Mouse (Mus musculus) neural tube, embryonic 10.5 days (tissue): Measurements from ENCODE around the gene Notum.

Experiments used
- DNase-seq: peaks from one replicate; pipeline ENCODE4 v3.0.0-alpha.2; 2017; ENCODE audit warnings: low spot score; ENCODE audit errors: extremely low spot score

Notum gene

GRCm38 (mm10) chr11:120661076-120661460, at the start of gene Notum:
Notum (minus strand) TSS chr11:120661175.
- peak; percentile 54 for DNase-seq

GRCm38 (mm10) chr11:120710672-120711071, 49.7 kb upstream of the Notum start:
- peak; percentile 40 for DNase-seq

DNA sequence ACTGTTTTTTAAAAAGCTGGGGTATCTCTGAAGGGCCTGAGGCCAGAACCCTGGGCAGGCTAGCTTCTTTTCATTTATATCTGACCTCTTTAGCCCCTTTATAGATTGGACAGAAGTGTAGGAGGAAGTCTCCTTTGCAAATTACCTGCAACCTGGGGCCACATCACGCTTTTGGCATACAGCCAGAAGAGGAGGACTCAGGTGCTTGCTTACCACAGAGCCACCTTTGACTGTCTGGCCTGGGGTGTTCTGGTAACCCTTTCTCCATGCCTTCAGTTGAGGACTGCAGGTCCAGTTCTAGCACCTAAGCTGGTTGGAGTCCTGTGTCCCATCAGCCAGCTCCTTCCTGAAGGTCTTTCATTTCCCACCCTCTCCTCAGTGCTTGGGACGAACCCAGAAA, 48.6 kb upstream of the Notum start:
- DNase-seq: no peak

GRCm38 (mm10) chr11:120707969-120708368, 47.0 kb upstream of the Notum start:
- no peak for DNase-seq

DNA sequence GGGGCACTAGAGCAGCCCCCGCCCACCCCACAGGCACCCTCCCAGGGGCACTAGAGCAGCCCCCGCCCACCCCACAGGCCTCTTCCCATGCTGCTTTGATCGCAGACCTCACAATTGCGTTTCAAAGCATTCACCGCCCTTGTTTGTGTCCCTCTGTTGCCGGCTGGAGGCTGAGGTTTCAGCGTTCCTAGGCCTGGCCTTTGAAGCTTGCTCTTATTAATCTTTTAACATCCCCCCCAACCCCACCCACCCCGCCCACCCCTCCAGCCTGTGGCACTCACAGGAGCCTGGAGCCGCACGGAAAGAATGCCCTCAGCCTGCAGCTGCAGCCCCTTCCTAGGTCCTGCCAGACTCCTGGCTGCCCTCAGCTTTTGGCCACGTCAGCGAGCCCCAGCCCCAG, 46.2 kb upstream of the Notum start:
- peak; percentile 39 for DNase-seq

DNA sequence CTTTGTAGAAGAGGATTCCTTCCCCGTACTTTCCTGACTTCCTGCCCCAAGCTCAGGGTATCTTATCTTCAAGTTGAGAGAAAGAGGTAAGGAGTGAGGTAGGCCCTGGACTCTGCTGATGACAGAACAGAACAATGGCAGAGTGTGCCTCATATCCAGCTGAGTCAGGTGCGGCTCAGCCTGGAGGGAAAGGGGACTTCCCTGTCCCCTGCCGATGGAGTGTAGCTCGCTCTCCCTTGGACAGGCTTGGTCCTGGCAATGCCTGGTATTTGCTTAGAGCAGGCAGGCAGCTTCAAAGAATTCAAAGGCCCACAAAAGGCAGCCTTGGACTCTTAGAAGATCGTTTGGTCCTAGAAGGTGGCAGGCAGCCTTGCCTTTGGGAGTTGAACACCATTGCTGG, 45.1 kb upstream of the Notum start:
- no peak for DNase-seq

GRCm38 (mm10) chr11:120704486-120705325, 43.7 kb upstream of the Notum start:
- peak; percentile 47 for DNase-seq

DNA sequence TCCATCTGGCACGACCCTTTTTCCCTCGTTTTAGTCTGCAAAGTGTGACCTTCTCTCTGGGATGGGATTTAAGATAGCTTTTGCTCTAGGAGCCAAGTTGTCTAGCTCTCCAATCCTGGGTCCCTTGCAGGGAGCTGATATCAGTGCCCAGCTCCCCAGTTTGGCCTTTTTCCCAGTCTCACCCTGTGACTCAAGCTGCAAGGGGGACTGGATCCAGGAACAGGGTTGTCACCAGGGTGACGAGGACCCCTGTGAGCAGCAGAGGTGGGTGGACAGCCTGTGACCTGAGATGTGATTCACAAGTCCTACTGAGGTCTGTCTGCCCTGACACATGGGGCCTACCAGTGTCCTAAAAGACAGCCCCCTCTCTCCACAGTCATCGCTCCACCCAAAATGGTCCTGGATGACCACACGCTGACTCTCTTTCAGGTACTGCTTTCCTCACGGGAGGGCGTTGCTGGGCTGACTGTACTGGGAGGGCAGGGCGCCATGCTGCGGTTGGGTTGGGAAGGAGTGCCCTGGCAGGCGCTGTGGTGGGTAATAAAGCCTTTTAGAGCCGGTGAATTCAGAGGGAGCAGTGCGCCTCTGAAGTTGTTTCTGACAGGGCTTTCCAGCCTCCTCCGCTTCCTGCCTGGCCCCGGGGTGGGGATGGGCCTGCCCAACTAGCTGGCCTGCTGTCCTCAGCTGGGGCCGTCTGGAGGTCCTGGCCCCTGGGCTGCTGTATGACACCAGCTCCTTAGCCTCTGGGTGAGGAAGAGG, 42.9 kb upstream of the Notum start:
- DNase-seq: no peak

DNA sequence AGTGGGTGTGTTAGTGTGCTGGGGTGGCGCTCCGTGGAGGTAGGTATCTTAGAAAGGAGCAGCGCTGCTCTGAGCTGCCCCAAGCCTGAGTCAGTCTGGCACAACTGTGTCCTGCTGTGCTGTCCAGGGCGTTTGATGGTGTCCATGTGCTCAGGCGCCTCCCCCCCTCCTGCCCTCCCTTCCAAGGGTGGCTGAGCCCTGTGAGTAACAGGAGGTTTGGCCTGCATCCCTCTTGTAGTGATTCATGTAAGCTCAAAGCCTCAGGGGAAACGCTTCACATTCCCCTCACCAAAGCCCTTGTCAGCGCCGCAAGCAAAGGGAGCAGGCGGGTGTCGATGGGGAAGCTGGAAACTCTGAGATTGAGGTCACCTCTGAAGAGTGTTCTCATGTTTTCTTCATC, 36.8 kb upstream of the Notum start:
- no peak for DNase-seq

DNA sequence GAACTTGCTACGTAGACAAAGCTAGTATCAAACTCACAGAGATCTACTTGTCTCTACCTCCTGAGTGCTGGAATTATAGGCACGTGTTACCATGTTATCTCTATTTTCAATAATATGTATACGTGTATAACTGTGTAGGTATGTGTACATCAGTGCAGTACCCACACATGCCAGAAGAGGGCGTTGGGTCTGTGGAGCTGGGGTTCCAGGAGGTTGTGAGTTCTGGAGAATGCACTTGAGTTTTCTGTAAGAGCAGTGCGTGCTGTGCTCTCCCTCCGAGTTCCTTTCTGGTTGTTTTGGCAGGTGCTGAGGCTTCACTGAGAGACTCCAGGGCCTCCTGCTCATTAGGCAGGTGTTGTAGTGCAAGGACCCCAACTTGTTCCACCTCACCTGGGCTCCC, 35.6 kb upstream of the Notum start:
- DNase-seq: no peak

- DNase-seq: peak; percentile 70
These were observed 34.7 kb upstream of the Notum start for GRCm38 (mm10) chr11:120695641-120696040.

DNA sequence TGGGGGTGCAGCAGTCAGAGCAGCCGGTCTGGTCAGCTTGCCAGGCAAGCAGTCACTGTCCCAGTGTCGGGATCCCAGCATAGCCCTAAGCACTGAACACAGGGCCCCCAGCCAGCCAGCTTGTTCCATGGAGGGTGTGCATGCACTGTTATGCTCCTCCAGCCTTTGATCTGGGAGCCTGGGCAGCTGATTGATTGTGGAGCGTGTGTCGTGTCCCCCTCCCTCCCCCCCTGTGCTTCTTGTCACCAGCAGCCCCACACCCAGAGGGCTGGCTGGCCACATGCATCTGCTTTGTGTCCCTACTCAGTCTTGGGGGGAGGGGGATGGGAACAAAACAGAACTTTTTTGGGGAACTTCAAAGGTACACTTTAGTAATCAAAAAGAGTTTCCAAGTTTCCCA, 34.2 kb upstream of the Notum start:
- DNase-seq: peak; percentile 56

DNA sequence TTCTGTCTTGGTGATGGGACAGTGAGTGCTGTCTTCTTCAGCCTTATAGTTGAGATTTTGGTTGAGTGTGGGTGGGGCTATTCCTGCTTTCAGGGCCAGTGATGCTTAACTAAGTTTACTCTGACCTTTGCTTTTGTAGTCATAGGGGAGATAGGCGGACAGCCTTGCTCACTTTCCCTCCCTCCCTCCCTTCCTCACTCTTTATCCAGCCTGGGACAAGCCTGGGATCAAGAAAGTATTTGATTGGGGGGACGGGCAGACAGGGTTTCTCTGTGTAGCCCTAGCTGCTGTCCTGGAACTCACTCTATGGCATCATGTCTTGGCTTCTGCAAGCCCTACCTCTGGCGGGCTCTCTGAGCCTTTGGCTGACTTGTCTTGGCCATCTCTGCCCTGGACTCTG, 32.5 kb upstream of the Notum start:
- DNase-seq: no peak

DNA sequence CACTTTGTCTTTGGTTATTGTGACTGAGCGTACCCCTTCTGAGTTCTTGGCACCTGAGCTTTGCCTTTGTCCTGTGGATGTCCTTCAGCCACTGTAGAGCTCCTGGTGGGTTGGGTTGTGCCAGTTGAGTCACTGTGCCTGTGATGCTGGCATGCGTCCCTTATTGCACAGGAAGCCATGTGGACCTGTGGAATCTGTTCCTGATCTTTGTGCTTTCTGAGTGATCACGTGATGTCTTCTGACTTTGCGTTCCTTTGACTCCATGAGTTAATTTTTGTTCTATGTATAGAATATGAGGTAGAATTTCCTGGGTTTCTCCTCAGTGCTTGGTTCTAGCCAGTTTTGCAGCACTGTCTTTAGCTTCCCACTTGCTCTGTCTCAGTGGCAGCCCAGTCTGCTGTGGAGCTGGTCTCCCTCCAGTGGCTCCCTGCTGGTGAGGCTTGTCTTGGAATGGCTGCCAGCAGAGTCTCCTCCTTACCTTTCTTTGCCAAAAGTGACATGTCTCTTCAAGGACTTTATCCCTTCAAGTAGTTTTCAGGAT, 31.6 kb upstream of the Notum start:
- DNase-seq: no peak

GRCm38 (mm10) chr11:120689365-120689764, 28.4 kb upstream of the Notum start:
- no peak for DNase-seq

- no peak for DNase-seq
These were observed 25.8 kb upstream of the Notum start for GRCm38 (mm10) chr11:120686650-120687272.

- DNase-seq: no peak
These were observed 23.7 kb upstream of the Notum start for GRCm38 (mm10) chr11:120684660-120685059.

DNA sequence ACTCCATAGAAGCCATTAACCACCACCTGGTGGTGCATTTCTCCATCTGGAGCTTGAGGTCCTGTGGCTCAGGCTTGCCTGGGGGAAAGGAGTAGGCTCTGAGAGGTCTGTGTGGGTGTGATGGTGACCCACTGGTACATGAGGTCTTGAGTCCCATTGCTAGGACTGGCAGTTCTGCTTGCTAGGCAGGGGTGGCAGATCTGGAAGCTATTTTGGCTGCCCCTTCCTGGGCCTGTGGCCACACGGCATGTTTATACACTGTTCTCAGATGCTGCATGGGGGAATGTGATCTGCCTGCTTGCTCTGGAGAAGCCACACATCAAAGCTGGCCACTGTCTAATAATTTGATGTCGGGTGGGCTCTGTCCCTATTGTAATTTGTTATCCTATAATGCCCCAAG, 23.1 kb upstream of the Notum start:
- no peak for DNase-seq

DNA sequence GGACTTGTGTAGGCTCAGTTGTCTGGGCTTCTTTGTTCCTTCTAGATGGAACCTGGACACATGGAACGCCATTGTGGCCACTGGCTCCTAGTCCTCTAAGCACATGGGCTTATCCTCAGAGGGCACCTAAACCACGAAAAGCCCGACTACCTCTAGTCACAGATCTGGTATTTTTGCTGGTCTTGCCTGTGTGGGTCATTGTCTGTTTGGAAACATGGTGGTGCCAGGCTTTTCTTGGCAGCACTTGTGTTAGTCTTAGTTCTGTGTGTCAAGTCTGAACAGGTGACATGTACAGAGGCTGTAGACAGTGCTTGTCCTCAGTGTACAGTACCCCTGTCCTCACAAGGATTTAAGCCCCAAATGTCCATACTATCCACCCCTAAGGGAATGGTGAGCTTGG, 22.6 kb upstream of the Notum start:
- DNase-seq: no peak

GRCm38 (mm10) chr11:120682683-120683082, 21.7 kb upstream of the Notum start:
- DNase-seq: no peak

- no peak for DNase-seq
These were observed 18.9 kb upstream of the Notum start for GRCm38 (mm10) chr11:120679909-120680308.

- no peak for DNase-seq
These were observed 16.0 kb upstream of the Notum start for GRCm38 (mm10) chr11:120676951-120677350.
